Mouse (Mus musculus): ENCODE results near the gene Gmpr2. TPM values are rescaled to one million over a fixed set of nuclear protein-coding genes. Genes with fewer than 3 reads are reported as not detected.

The Gmpr2 gene
- 45.7 TPM in 2 replicates for polyA plus RNA-seq (2015; fragmentation: Nextera tagmentation; extraction: Ambion mirVana)

DNA sequence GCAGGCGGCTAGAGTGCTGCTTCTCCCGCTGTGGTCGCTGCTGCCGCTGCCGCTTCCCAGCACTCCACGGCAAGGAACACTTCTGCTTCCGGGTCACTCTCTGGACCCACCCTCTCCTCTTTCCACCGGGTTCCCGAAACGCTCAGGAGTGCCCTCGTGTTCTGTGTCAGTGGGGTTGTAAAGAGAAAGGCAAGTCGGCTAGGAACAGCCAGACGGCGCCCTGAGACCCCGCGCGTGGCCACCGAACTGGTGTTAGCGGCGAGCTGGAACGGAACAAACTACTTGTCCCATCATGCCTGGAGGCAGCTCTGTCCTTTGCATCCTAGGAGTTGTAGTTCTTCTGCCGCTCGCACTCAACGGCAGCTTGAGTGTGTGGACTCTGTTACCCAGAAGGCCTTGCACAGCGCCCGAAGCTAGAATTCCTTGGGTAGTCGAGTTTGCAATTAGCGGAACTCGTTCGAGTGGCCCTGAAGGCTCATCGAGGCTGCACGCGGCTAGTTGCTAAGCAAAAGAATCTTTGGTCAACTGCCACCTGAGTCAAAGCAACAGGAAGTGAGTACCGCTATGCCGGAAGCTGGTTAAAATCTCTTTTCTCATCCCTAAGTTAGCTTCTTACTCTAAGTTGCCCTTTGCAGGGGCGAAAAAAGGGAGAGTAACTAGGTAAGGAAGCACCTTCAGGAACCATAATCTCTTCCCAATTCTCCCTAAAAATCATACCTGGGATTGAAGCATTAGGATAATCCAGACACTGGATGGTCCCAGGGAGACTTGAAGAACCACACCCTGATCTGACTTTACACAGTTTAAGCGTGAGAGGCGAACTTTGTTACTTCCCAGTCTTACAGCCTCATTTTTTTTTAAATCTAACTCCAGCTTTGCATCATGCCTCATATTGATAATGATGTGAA lies at the start of gene Gmpr2, which contains the start of gene Nedd8:
Gmpr2 (plus strand) TSS at position 109 of the 908 bp plus-strand sequence.
Nedd8 (minus strand) TSS at position 292 of the 908 bp plus-strand sequence.
- no peaks in the 10 kb centered on the region for H3K9me3 ChIP-seq
- peak within 1 kb of the TSS; percentile 65 for H3K4me2 ChIP-seq
- peaks cover 28% of the 10 kb centered on the region for H3K4me1 ChIP-seq (replicated peaks)
- peak within 1 kb of the TSS; percentile 65 for H3K4me3 ChIP-seq
- H3K27me3 ChIP-seq: no peaks in the 10 kb centered on the region
- peak within 1 kb of the TSS; percentile 67 for H3K9ac ChIP-seq
- peak within 1 kb of the TSS; percentile 93 for H3K27ac ChIP-seq (replicated peaks)
- WGBS: under 1% methylated on average over 38 of the region's 38 CpGs
- H3K36me3 ChIP-seq: peaks cover 21% of the 10 kb centered on the region
- ATAC-seq (ENCODE audit: low FRiP score, low read depth): peak; percentile 98

DNA sequence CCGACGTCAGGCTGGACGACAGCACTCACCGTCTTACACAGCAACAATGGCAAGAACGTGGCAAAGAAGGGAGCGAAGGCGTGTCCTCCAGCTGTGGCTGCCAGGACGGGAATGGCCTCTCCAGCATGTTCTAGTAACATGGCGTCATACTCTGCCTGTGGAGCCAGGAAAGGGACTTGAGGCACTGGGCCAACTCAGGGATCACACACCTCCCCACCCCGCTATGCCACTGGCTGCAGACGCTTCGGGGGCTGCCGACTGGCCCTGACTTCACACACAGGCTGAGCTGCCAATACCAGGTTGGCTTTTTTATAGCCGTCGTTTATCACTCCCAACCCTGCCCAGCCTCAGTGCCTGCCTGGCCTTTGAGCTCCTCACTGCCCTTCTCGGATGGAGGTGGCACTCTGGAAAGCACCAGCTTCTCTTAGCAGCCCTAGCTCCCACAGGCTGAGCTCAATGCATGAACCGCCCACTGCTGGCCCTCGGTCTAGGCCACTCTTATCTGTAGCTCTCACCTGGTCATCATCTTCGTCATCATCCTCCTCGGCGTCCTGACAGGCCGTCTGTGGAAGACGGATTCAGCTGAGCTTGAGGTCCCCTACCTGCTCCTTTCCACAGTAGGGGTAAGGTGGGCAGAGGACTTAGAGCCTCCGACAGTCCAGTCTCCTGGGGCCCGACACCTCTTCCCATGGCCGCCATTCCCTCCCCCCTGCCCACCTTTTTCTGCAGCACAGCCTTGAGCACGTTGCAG lies 43.5 kb upstream of the Gmpr2 start:
- no peak for ATAC-seq (ENCODE audit: low FRiP score, low read depth)
- H3K4me1 ChIP-seq (replicated peaks): no peaks in the 10 kb centered on the region
- H3K4me3 ChIP-seq: no peak overlapping the region
- no peak overlapping the region for H3K9ac ChIP-seq
- H3K9me3 ChIP-seq: no peaks in the 10 kb centered on the region
- 91% methylated on average over 27 of the region's 27 CpGs for WGBS
- H3K36me3 ChIP-seq: peaks cover 82% of the 10 kb centered on the region
- no peak overlapping the region for H3K27ac ChIP-seq (replicated peaks)
- no peaks in the 10 kb centered on the region for H3K27me3 ChIP-seq
- H3K4me2 ChIP-seq: no peak overlapping the region

DNA sequence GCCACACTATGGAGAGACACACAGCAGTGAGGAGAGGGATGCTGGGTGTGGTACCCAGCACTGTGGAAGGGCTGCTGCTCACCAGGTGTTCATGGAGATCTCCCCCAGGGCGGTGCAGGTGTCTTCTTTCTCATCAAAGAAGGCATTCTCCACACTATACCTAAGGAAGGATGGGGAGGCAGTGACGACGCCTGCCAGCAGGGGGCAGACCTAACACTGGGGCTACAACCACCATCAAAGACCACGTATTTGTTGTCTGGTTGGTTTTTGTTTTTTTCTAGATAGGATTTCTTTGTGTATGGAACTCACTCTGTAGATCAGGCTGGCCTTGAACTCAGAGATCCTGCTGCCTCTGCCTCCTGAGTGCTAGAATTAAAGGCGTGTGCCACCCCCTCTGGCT lies 42.4 kb upstream of the Gmpr2 start:
- H3K4me2 ChIP-seq: no peak overlapping the region
- no peaks in the 10 kb centered on the region for H3K9me3 ChIP-seq
- 48% methylated on average over 5 of the region's 5 CpGs for WGBS

DNA sequence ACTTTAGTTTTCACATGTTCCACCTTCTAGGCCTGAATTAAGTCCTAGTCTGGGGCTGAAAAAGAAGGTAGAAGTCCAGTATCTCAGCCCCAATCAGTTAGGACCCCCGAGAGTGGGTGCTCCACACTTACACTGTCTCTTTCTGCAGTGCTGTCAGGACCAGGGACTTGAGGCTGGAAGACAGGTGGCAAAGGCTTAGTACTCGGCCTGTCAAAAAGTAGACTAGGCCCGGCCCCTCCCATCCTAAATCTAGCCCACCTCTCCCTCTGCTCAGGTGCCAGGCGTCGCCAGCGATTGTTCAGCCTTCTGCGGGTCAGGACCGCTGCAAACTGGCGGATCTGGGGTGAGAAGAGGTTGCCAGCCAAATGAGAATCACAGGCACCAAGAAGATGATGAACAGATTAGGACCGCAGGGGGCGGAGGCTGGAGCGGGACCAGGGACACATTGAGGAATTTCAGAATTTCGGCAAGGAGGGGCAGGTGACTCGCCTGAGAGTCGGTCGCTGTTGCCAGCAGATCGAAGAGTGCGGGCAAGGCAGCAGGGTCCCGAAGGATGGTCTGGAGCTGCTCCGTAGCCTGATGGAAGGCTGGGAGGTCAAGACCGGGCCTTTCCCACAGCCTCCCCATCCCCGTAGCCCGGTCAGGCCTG lies 36.7 kb upstream of the Gmpr2 start:
- Histone ChIP-seq H3K4me3 (peak overlapping the region; percentile 85), H3K36me3 (peaks cover 69% of the 10 kb centered on the region), H3K27ac (replicated peaks) (peak overlapping the region; percentile 84), H3K4me1 (replicated peaks) (peaks cover 25% of the 10 kb centered on the region), H3K9me3 (no peaks in the 10 kb centered on the region), H3K4me2 (peak overlapping the region; percentile 95), H3K9ac (peak overlapping the region; percentile 90), H3K27me3 (no peaks in the 10 kb centered on the region)
- ATAC-seq (ENCODE audit: low FRiP score, low read depth): peak; percentile 78
- 5% methylated on average over 23 of the region's 23 CpGs for WGBS

More for the DNA sequence above, 42.4 kb upstream of the Gmpr2 start:
- Histone ChIP-seq H3K9ac (no peak overlapping the region), H3K27ac (replicated peaks) (no peak overlapping the region), H3K4me1 (replicated peaks) (peaks cover 5% of the 10 kb centered on the region), H3K27me3 (no peaks in the 10 kb centered on the region), H3K36me3 (peaks cover 90% of the 10 kb centered on the region), H3K4me3 (no peak overlapping the region)
- ATAC-seq (ENCODE audit: low FRiP score, low read depth): no peak

DNA sequence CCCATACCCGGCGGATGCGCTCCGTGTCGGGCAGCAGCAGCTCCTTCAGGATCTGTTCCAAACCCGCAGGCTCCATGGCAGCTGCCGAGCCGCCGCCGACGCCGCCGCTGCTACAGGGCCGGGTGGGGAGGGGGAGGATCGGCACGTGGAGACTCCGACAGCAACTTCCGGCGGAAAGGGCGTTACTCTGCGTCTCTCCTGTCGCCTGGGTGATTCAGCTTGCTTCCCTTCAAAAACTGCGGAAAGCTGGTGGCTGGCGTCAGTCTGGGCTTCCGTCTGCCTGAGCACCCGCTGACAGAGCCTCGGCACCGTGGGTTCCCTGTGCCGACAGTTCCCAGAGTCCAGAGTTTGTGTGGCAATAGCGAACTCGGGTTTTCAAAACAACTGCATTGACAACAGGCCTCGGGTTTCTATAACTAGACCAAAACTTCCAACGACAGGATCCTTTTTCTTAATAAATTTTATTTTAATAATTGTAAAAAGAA lies 36.2 kb upstream of the Gmpr2 start, which contains the start of gene Ipo4:
Ipo4 (minus strand) TSS at position 435 of the 485 bp plus-strand sequence.
- H3K27me3 ChIP-seq: no peaks in the 10 kb centered on the region
- ATAC-seq (ENCODE audit: low FRiP score, low read depth): peak; percentile 89
- WGBS: 2% methylated on average over 33 of the region's 33 CpGs
- H3K4me3 ChIP-seq: peak within 1 kb of the TSS; percentile 85
- H3K36me3 ChIP-seq: peaks cover 70% of the 10 kb centered on the region
- H3K4me2 ChIP-seq: peak within 1 kb of the TSS; percentile 95
- peaks cover 25% of the 10 kb centered on the region for H3K4me1 ChIP-seq (replicated peaks)
- H3K27ac ChIP-seq (replicated peaks): peak within 1 kb of the TSS; percentile 84
- H3K9ac ChIP-seq: peak within 1 kb of the TSS; percentile 90
- H3K9me3 ChIP-seq: no peaks in the 10 kb centered on the region

DNA sequence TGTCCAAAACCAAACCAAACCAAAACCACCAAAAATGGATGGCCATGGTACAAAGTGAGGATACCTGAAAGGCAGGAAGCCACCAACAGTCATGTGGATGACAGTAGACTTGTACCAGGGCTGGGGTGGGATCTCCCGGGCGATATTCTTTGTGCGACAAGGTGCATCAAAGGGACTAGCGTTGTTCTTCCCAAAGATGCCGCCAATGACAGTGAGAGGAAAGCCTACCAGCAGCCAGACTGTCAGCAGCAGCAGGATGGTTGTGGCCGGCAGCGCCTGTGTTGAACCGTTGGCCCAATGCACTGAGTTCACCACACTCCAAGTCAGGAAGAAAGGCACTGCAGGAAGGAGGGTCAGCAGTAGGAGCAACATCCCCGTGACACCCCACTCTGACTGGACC lies 33.9 kb upstream of the Gmpr2 start, which contains the start of gene Gm49378:
Gm49378 (minus strand) TSS at position 101 of the 400 bp plus-strand sequence.
- no peak within 1 kb of the TSS for H3K4me3 ChIP-seq
- H3K4me1 ChIP-seq (replicated peaks): peaks cover 37% of the 10 kb centered on the region
- H3K36me3 ChIP-seq: peaks cover 47% of the 10 kb centered on the region
- no peaks in the 10 kb centered on the region for H3K9me3 ChIP-seq
- H3K9ac ChIP-seq: no peak within 1 kb of the TSS
- ATAC-seq (ENCODE audit: low FRiP score, low read depth): no peak
- WGBS: 93% methylated on average over 9 of the region's 9 CpGs
- H3K27me3 ChIP-seq: no peaks in the 10 kb centered on the region
- H3K27ac ChIP-seq (replicated peaks): no peak within 1 kb of the TSS
- H3K4me2 ChIP-seq: no peak within 1 kb of the TSS

DNA sequence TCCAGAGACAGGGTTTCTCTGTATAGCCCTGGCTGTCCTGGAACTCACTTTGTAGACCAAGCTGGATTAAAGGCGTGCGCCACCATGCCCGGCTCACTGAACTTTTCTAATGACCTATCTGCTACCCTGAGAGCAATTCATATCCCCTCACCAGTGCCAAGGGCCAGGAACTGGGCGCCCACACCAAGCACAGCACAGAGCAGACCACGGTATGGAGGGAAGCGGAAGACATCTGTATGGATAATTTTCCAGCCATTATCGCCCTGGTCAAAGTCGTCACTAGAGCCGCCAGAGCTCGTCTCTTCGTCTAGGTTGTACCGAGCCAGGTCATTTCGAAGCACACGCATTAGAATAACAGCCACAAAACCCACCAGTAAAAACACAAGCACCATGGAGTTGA lies 30.9 kb upstream of the Gmpr2 start:
- Histone ChIP-seq H3K9me3 (no peaks in the 10 kb centered on the region), H3K36me3 (peaks cover 35% of the 10 kb centered on the region), H3K9ac (no peak overlapping the region), H3K27me3 (no peaks in the 10 kb centered on the region), H3K4me2 (no peak overlapping the region), H3K4me3 (no peak overlapping the region), H3K4me1 (replicated peaks) (peaks cover 35% of the 10 kb centered on the region), H3K27ac (replicated peaks) (no peak overlapping the region)
- ATAC-seq (ENCODE audit: low FRiP score, low read depth): no peak
- WGBS: 96% methylated on average over 14 of the region's 14 CpGs

DNA sequence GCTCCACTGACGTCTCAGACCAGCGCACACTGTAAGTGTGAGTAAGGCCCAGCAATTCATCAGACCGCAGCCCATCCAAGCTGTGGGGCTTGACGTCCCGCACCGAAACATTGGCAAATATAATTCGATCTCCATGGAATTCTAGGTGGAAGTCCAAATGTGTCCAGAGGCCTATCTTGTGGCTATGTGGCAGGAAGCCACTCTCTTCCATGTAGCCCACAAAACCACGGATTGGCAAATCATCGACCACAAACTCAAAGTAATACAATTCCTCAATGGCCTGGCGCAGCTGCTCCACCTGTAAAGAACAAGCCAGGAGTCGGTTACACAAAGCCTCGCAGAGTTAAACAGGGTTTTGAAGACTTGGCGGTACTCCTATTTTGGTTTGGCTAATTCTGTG lies 30.4 kb upstream of the Gmpr2 start:
- H3K9ac ChIP-seq: no peak overlapping the region
- peaks cover 35% of the 10 kb centered on the region for H3K36me3 ChIP-seq
- no peak overlapping the region for H3K4me3 ChIP-seq
- no peaks in the 10 kb centered on the region for H3K27me3 ChIP-seq
- WGBS: 96% methylated on average over 13 of the region's 13 CpGs
- H3K4me2 ChIP-seq: no peak overlapping the region
- ATAC-seq (ENCODE audit: low FRiP score, low read depth): no peak
- H3K27ac ChIP-seq (replicated peaks): no peak overlapping the region
- no peaks in the 10 kb centered on the region for H3K9me3 ChIP-seq
- peaks cover 31% of the 10 kb centered on the region for H3K4me1 ChIP-seq (replicated peaks)

DNA sequence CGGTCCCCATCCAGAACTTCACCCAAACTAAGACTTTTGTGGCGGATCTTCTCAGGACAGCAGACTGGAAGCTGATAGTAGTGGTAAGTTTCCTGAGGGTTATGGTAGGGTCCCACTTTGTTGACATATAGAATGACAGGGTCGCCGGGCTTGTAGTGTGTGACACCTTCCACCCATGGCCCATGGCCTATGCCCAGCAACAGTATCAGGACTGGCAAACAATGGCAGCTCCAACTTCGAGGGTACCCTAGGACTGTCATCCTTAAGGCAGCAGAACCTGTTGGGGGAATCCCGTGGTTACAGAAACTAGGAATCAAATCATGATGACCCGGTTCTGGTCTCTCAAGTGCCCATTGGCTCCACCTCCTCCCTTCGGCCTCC lies 29.1 kb upstream of the Gmpr2 start:
- Histone ChIP-seq H3K4me3 (peak overlapping the region; percentile 82), H3K27me3 (no peaks in the 10 kb centered on the region), H3K9ac (peak overlapping the region; percentile 92), H3K36me3 (peaks cover 26% of the 10 kb centered on the region), H3K27ac (replicated peaks) (peak overlapping the region; percentile 97), H3K9me3 (no peaks in the 10 kb centered on the region), H3K4me1 (replicated peaks) (peaks cover 28% of the 10 kb centered on the region), H3K4me2 (peak overlapping the region; percentile 81)
- WGBS: 21% methylated on average over 8 of the region's 8 CpGs
- ATAC-seq (ENCODE audit: low FRiP score, low read depth): peak; percentile 17; the same call in 1 of the 2 replicates

DNA sequence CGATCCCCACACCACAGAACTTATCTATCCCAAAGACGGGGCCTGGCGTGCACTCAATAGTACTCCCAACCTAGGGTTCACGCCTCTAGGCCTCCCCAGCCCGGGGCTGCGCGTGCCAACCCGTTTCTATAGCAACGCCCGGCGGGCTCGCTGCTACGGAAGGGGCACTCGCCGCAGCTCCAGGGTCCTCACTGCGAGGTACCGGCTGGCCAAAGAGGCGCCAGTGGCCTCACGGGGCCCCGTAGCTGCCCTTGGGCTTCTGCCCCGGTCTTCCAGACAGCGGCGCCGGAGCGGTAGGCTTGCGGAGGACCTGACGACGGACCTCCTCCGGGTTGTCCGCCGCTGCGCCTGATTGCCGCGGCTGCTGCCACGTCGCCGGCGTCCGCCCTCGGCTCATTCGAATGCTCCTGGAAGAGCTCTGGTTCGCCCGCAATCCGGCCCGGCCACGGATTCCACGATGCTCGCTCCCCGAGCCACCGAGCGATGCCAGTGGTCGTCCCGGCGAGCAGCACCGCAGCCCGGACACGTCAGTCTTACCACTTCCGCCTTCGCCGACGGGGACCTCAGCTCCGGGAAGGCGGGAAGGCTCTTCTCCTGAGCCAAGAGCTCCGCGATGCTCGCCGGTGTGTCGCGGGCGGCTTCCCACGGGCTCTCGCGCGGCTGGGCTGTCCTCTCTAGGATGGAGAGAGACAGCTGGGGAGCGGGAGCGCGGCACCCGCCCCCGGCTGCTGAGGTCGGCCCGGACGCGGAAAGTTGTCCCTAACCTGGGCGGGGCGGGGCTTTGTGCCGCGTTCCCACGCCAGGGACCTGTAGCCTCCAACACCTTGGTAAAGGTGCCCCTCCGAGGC lies 28.5 kb upstream of the Gmpr2 start, which contains the start of gene Tm9sf1:
Tm9sf1 (minus strand) TSS at position 747 of the 848 bp plus-strand sequence.
- WGBS: under 1% methylated on average over 89 of the region's 89 CpGs
- H3K4me3 ChIP-seq: peak within 1 kb of the TSS; percentile 82
- no peaks in the 10 kb centered on the region for H3K9me3 ChIP-seq
- H3K27ac ChIP-seq (replicated peaks): peak within 1 kb of the TSS; percentile 97
- peak within 1 kb of the TSS; percentile 81 for H3K4me2 ChIP-seq
- peak; percentile 91 for ATAC-seq (ENCODE audit: low FRiP score, low read depth)
- H3K9ac ChIP-seq: peak within 1 kb of the TSS; percentile 92
- H3K27me3 ChIP-seq: no peaks in the 10 kb centered on the region
- peaks cover 20% of the 10 kb centered on the region for H3K36me3 ChIP-seq
- peaks cover 28% of the 10 kb centered on the region for H3K4me1 ChIP-seq (replicated peaks)
